Mouse (Mus musculus) telencephalon, adult 2 months (tissue): ENCODE data around the gene Pgbd5.
"Not testable (repeated sequence)": the region's sequence is repeated elsewhere in the genome, so short reads cannot be mapped to it uniquely, and the experiment has no call there.

Experiments used
- DNase-seq: peaks from one replicate; pipeline ENCODE4 v3.0.0-alpha.2; 2011; ENCODE audit warnings: low read depth, low spot score

Pgbd5 gene

DNA sequence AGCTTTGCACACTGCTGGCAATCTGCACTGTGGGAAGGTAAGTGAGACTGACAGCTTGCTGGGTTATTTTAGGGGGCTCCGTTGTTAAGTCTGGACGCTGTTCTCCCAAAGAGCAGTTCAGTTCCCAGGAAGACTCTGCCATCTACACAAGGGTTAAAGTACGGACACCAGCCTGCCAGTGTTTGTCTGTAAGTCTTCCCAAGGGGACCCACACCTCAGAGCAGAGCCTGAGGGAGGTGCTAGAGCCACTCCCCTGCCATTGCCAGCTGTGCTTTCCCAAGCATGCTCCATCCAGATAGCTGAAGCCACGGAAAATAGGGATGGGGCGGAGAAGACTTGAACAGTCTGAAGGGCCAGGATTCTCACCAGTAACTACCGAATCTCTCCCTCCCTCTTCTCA lies 8.6 kb downstream of the Pgbd5 start:
- DNase-seq, result no peak

DNA sequence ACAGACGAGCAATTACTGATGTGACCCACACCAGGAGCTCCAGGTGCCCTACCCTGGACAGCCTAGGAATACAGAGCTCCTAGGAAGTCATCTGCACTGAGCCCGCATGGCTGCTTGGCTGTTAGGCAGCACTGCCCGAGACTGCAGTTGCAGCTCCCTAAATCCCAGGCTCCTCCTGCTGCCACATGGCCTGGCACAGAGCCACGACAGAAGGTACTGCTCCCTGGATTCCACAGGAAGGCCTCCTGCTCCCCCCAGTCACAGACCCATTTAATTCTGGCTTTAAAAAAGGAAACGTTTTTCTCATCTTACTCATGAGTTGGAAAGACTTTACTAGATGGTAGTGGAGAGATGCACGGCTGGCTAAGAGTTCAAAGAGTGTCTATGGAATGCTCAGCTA lies 10.0 kb downstream of the Pgbd5 start:
- no peak for DNase-seq

DNA sequence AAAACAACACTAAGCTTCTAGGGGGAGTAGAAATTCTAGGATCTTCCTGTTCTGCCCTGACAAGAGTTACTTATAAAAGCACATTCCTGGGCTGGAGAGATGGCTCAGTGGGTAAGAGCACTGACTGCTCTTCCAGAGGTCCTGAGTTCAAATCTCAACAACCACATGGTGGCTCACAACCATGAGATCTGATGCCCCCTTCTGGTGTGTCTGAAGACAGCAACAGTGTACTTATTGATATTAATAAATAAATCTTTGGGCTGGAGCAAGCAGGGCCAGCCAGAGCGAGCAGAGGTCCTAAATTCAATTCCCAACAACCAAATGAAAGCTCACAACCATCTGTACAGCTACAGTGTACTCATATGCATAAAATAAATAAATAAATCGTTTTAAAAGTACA lies 10.7 kb downstream of the Pgbd5 start:
- DNase-seq, result not testable (repeated sequence)

DNA sequence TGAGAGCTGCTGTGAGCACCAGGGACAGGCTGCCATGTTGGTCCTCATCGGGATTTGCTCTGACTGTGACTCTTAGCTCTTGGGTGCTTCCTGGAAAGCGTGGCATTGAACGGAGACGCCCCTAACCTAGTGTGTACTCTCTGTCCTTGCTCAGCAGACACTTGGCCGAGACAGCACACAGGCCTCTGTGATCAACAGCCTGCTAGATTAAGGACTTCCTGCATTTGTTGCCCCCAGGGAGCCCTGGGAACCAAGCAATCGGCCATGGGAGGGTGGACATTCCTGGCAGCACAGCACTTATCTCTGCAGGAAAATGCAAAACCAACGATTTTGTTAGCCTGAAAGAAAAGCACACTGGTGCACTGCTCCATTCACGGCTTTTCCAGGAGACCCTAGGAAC lies 18.0 kb downstream of the Pgbd5 start:
- no peak for DNase-seq

DNA sequence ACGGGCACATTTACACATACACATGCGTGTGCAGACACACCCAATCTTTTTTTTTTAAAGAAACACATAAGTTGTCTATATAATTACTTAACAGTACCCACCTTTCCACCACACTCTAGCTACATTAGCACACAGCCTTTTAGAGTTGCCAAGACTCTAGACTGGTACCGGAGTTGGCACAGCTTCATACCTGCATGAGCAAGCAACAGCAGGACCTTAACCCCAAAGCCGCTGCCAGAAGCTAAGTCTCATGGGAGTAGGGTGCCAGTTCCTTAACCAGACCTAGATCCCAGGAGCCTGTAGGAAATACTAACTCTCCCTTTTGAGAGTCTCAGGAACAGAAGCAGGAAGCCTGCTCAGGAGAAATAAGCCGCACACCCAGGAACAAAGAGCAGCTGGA lies 20.5 kb downstream of the Pgbd5 start:
- DNase-seq, result no peak

DNA sequence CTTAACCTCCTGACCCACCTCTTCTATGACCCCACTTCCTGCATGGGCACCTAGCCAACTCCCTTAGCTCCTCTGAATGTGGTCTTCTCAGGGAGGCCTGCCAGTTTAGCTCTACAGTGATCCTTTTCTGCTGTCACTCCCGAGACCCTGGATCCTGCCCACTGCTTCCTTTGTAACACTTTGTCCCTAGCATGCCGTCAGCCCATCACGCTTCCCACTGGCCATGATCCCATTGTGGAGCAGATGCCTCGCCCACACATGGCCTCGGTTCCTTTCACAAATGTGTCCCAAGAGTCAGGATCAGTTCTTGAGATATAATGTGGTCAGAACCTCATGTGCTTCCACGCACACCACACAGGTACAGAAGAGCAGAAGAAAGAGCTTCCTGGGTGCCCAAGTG lies 21.3 kb downstream of the Pgbd5 start:
- no peak for DNase-seq

DNA sequence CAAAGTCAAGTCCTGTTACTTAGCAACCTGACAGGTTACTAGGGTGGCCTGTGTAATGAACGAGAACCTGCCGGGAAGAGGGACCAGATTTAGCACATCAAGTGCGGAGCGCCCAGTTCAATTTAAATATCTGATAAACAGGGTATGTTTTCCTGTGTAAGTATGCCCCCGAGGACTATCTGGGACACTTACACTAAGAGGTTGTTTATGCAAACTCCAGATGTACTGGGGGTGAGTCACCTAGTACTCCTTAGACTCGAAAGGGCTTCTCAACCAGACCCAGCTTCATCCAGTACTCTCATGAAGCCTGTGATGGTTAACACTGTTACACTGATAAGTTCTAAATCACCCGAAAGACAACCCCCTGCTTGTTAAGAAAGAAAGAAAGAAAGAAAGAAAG lies 22.8 kb downstream of the Pgbd5 start:
- no peak for DNase-seq

DNA sequence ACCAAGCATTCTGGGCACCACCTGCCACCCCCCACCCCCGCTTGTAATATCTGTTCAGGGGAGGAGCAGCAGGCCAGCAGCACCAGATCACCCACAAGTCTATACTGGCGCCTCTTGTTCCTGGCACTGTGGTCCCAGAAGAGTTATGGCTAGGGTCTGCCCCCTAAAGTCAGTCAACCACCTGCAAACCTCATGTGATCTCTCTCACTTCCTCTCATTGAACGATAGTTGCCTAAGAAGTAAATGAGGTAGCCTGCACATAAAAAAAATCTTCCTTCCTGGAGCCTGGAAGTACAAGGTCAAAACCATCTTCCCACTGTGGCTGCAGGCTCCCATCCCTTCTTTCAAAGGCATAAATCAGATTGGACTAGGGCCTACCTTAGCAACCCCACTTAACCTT lies 23.7 kb downstream of the Pgbd5 start:
- no peak for DNase-seq

DNA sequence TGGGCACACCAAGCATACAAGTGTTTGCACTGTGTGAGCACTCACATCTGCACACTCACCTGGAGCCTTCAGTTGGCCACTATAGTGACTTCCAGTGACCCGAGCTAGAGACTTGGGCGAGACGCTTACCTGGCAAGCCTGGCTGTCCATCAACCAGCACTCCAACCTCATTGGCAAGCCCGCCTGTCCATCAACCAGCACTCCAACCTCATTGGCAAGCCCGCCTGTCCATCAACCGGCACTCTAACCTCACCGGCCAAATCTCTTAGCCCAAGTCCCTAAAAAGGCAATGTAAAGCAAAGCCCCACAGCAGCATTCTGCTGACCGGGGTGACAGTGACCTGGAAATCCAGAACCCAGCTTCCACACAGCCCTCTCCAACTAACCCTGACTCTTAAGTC lies 24.5 kb downstream of the Pgbd5 start:
- no peak for DNase-seq

DNA sequence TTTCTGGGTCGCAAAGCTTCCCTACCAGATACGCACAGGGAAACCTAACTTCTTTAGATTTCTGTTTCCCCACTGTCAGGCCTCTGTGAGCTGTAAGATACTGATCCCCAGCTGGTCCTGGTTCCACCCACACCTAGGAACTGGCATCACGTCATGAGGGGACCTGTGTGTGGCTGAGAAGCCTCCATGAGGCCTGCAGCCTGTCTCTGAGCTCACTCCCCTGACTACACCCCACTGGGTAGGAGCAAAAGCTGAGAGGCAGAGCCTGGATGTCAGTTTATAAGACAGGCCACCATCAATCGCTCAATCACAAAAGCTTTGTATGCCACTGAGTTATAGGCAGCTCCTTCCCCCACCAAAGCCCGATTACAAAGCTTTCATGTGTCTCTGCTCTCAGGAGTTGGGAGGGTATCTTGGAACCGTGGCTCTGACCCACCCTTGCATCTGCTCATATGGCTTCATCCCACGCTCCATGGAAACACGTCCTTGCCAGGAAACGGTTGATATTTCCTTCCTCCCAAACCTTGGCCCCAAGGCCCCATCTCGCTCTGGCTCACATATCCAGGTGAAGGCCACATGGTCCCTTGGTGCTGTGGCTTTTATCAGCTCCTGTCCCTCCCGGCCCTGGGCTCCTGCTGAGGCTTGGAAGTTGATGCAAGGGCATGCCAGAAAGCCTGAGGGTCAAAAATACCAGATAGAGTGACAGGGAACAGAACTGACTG lies 26.1 kb downstream of the Pgbd5 start:
- DNase-seq, result no peak

DNA sequence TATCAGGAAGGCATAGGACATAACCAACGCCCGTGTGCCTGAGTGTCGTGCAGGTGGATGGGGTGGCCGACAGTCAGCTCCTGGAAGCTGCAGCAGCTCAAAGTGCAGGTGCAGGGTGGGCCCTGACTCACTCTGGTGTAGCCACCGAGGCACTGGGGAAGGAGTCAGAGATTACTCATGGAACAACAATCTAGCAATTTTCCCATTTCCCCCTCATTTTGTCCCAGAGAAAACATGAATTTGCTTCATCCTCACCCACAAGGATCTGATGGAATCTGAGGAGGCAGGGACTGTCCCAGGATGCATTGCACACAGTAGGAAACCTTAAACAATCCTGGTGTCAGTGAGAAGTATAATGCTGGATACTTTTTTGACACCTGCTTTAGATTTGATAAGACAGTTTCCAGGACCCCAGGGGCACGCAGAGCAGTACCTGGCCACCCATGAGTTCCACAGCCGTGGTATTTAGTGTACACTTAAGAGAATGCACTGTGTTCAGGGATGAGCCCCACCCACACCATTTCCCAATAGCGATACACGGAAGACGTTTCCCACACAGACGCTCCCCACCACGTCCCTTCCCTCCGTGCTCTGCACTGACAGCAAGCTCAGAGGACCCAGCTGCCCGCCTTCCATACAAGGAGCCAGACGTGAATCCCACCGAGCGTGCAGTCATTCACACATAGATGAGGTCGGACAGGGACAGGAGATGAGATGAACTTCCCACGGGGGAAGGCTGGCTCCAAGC lies 26.8 kb downstream of the Pgbd5 start:
- DNase-seq, result no peak

DNA sequence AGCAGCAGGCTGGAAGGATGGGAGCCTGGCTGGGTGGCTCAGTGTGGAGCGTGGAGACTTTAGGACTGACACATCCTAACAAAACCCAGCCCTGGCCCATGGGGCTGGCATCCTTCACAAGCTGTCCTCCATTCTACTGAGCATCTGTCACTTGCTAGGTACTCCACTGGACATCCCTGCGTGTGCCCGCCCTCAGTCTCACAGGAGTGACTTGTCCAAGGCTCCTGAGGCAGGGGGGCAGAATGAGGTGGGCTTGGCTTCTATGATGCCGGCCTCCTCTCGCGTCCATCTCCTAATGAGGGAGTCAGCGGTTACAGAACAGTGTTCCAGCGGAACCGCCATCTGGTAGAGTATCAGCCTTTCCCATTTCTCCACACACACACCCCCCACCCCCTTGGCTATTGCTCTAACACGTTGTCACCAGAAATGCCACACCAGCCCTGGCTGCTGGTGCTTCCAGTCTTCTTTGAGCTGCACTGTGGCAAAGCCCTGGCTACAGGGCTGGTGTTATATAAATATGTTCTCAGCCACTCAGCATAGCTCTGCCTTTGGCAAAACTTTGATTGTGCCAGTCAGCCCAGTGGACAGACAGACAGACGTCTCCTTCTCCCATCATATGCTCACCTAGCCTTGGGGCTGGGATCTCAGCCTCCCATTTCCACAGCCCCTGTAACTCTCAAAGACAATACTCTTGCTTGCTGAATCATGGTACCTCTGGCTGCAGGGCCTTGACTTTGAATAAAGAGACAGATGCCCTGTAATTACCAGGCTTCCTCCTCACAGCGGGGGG lies 34.8 kb downstream of the Pgbd5 start:
- DNase-seq, result no peak

DNA sequence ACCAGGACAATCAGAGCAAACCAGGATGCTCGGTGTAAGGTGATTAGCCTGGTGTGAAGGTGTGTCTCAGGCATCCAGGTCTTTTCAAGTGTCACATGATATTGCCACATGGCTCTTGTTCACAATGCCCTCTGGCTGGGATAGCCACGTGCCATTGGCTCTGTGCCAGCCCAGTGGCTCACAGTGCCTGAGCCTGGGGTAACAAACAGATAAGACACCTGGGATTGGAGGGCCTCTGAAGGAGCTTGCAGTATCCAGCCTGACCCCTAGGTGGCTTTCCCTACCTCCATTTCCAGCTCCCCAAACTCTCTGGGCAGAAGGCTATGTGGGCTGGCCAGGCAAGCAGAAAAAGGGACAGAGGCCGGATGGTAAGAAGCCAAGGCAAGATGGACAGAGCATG lies 35.6 kb downstream of the Pgbd5 start:
- DNase-seq, result no peak

DNA sequence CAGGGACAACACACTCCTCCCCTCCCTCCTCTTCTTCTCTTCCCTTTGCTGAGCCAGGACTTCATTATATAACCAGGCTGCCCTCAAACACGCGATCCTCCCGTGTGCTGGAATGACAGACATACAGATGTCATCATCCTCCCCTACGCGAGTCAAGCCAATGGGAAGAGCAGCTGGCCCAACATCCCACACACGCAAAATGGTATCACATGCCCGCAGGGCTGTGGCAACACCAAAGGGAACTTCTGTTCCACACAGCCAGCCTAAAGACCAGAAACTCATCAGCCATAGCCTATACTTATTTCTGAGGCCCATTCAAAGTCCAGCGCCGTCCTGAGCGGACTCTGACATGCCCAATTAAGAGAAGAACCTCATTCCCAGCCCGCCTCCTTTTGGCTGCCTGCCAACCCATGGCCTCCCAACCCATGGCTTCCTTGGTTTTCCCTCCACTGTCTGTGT lies 40.0 kb downstream of the Pgbd5 start:
- DNase-seq, result peak; percentile 78

DNA sequence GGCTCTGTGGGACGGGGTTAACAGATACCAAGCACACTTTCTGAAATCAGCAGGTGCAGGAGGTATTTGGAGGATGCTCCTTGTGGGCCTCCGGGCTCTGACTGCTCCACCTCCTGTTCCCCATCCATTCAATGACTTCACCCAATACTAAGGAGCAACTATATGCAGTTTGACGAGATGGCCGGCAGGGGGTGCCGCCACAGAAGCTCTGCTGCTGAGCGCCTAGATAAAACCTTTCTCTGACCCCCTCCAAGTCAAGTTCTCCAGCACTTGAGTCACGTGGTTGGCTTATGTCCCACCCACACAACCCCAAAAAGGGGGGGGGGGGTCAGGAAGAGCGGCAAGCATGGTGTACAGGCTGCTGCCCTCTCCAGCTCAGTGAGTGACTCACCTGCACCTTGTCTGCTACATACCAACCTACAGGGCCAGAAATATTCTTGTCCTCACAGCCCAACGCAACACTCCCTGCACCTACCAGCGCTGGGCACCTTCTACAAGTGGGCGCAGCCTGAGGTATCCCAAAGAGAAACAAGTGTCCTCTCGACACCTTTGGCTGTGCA lies 40.5 kb downstream of the Pgbd5 start:
- no peak for DNase-seq

DNA sequence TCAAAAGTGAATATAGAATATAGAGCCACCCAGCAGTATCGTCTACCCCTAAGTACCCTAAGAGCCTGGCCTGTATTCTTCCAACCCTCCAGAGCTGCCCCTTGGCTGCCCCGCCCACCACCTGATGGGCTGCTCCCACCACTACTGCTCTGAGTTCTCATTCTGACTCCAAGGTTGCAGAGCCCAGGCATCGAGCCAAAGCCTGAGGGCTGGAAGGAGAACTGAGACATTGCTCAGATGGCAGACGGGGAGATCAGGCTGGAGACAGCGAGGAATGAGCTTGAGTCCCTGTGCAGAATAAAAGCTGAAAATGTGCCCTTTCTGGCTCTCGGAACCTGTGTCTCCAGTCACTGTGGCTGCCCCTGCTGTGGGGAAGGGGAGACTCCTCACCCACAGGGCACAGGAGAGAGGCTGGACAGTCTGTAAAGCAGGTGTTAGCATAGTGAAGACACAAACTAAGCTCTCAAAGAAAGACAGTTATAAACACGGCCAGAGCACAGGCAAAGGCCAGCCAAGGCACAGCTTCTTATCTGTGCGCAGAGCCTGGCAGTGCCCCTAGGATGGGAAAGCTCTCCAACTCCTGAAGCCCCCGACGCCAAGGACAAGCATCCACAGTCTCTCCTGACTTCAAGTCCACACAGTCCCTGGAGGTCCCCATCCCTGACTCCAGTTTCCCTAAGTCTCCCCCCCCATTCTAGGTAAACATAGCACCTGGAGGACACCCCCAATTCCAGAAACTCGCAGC lies 42.0 kb downstream of the Pgbd5 start:
- no peak for DNase-seq

DNA sequence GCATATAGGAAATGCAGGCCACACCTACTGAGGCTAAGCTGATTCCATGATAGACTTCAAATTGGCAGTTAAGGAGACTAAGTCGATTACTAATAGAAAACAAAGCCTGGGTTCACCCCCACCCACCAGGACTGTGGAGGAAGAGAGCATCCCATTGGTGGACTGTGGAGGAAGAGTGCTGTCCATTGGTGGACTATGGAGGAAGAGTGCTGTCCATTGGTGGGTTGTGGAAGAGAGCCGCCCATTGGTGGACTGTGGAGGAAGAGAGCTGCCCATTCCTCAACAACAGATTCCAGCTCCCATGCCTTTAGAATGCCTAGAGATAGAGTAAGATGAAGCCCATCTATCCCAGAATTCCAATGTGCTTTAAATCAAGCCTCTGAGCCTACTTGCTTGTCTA lies 42.9 kb downstream of the Pgbd5 start:
- DNase-seq, result no peak

DNA sequence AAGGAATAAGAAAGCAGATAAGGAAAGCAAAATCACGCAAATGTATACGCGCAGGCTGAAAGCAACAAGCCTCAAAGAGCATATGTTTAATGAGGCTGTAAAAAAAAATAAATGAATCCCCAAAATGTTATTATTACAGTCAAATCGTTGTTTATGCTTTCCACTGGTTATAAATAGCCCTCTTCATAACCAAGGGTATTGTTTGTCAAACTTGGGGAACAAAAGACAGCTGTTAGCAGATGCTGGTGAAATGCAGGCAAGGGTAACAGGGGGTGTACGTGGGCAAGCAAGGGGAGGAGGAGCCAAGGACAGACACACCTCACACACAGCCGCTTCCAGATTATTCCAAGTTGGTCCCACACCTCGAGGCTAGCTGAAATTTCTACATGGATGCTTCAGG lies 44.1 kb downstream of the Pgbd5 start:
- no peak for DNase-seq

DNA sequence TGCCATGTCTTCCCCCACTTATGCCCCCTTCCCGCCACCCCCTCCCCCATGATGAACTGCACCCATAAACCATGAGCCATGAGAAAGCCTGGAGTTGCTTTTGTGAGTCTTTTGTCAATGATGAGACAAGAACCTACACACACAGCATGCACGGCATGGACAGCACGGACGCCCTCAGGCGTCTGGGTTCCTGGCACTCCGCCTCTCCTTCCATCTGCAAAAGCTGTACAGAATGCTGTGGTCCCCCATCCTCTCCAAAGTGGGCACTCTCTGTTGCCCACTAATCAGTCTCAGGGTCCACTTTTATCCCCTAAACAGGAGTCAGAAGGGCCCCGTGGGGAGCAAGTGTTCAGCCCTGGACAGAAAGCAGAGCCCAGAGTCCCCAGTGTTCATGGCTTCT lies 44.5 kb downstream of the Pgbd5 start:
- no peak for DNase-seq

DNA sequence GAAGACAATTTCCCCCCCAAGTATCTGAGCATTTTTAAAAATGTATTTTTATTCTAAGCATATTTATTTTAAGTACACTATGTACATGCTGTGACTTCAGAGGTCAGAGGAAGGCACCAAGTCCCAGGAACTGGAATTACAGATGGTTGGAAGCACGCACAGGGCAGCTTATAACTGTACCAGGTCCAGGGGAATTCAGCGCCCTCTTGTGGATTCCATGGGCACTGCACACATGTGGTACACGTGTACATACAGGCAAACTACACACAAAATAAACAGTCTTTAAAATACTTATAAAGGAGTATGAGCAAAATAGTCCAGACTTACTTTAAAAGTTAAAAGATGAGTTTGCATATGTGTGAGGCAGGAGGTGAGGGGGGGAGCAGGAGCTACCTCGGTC lies 45.5 kb downstream of the Pgbd5 start:
- DNase-seq, result no peak

DNA sequence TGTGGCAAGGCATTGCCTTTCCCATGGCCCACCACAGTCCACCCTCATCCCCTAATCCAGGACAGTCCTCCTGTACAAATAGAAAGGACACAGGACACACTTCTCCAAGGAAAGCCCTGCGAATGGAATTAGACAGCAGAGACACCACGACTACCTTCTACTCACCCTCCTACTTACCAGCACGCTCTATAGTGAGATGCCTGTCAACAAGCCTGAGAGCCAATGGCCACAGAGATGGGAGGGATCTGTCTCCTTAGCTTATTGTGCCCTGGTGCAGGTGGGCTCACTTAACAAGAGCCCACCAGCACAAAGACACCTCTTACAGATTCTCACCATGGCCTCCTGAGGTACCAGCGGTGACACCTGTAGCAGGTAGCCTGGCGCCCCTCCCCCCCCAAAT lies 46.4 kb downstream of the Pgbd5 start:
- no peak for DNase-seq
